Mouse (Mus musculus) monocyte, adult 5-6 weeks (primary cell): ENCODE measurements around the gene Col6a1. TPM values are rescaled to one million over a fixed set of nuclear protein-coding genes. Genes with fewer than 3 reads are reported as not detected.
"Not testable (repeated sequence)": the region's sequence is repeated elsewhere in the genome, so short reads cannot be mapped to it uniquely, and the experiment has no call there.

Experiments
- ATAC-seq: fragments of 153-309, 156-312 bp; replicated peaks from 2 replicates; pipeline ENCODE4 v1.8.0; 2017; ENCODE audit warnings: mild to moderate bottlenecking; ENCODE audit not compliant: low TSS enrichment, insufficient number of reproducible peaks, severe bottlenecking, poor library complexity, low FRiP score
- total RNA-seq: library from RNA; stranded (forward); fragments of 200-1000, 200-491, 200-594 nt; gene quantifications from 3 replicates; pipeline ENCODE4 v1.2.3, GENCODE M21; 2017

Col6a1 gene
- not detected in 3 replicates for total RNA-seq

DNA sequence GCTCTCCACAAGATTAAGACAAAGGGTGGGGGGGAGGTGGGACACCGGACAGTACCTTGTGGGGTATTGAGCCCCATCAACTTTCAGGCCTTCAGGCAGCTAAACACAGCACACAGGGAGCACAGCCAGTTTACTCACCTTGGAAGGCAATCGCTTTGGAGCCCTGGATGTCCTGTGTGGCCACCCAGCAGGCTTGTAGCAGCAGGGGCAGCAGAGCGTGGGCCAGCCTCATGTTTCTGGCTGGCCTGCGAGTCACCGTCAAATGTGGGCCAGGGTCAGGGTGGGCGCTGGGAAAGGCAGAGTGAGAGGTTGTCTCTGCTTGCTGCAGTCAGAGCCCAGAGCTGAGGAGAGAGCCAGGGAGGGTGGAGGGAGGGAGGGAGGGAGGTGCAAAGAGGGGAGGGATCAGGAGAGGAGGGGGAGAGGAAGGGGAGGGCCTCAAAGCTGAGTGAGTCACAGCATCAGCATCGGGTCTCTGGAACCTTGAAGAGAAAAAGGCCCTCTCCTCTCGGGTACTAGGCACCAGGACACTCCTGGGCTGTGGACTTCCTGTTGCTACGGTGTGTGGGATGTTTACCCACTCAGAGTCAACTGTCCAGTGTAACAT, at the start of gene Col6a1:
TSS of gene Col6a1 (minus strand) at position 487 of the 604 bp plus-strand sequence.
- ATAC-seq: no peak

DNA sequence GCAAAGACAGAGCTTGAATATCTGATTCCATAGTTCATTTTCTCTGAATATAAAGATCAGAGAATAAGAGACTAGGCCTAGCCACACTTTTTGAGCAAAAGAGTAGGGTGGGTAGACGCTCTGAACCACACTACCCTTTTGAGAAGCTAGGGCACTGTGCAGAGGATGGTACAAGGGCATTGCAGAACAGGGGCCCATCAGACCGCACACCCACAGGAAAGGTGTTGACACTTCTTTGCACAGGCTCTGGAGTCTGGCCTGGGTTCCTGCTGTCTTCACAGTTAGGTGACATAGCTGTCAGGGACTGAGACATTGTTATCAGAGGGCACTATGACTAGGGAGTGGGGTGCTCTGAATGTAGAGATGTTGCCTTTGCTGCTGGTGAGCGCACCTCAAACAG, 45.7 kb upstream of the Col6a1 start:
- no peak for ATAC-seq

DNA sequence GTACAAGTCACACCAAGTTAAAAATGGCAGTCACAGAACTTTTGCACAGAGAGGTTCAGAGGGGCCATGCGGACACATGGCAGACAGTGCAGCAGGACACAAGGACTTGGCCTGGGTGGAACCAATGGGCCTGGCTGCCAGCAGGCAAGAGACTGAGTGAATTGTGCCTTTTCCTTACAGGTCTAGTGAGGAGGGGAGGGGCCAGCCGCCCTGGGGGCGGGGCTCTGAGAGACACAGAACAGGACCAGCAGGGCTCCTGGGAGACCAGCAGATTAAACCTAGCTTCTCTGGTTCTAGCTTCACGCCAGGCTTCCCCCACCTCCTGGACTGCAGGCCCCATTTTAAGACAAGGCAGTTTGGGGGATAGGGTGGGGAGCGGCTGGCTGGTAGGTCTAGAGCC, 45.1 kb upstream of the Col6a1 start:
- no peak for ATAC-seq

DNA sequence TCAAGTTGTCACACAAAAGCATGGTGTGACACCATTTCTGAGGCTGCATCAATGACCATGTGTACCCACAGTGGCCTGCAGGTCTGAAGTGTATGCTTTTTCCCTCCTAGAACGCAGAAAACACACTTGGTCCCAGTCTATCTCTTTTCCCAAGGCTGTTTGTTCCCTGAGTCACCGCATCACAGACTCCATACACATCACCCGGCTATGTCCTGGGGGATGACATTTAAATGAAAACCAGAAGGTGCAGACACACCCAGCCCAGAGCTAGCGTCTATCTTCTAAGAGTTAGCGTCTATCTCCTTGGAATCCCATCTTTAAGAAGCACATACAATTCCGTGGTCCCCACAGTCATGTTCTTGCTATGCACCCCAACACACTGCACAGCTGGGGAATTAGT, 43.6 kb upstream of the Col6a1 start:
- no peak for ATAC-seq

DNA sequence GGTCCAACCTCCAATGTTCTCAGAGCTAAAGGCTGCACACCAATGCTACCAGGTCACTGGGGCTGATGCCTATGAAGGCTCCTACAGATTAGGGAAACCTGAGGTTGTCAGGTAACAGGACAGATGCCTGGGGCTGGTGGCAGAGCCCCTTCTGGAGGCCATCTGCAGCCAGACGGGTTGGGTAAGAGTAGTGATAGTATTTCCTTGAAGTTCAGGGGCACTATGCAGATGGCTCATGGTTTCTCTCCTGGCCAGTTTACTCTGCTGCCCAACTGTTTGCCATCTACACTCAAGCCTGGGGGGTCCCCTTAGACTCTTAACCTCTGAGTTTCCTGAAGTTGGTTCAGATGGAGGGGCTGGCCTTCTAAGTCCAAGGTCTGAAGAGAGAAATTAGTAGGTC, 40.2 kb upstream of the Col6a1 start:
- no peak for ATAC-seq

DNA sequence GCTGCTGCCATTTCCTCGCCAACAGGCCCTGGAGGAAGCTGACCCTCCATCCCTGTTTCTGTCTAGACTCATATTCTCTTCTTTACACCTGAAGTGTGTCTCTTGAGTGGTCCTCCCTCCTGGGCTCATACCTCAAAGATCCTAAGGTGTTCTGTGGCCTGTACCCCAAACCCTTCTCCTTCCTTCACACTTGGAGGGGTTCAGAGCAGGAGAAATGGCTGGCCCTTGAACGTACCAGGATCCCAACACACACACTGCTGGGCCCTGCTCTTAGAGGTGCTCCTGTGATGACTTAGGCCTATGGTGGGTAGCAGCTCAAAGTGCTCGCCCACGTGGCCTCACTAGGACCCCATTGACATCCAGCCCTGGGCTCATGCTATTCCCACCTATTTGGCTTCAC, 39.0 kb upstream of the Col6a1 start:
- no peak for ATAC-seq

DNA sequence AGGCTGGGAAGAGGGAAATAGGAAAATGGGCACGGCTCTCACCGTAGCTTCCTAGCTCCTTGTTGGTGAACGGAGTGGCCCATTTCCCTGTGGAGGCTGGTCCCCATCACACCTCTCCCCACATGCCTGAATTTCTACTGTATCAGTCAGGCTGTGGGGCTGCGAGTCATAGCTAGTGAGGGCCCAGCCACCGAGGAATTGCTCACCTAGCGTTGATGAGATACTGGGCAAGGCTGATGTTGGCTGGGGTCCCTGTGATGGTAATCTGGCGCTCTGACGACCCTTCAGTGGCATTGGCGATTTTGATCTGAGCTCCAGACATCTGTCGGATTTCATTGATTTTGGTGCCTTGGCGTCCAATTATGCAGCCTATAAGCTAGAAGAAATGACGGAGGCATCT, 37.0 kb upstream of the Col6a1 start:
- no peak for ATAC-seq

DNA sequence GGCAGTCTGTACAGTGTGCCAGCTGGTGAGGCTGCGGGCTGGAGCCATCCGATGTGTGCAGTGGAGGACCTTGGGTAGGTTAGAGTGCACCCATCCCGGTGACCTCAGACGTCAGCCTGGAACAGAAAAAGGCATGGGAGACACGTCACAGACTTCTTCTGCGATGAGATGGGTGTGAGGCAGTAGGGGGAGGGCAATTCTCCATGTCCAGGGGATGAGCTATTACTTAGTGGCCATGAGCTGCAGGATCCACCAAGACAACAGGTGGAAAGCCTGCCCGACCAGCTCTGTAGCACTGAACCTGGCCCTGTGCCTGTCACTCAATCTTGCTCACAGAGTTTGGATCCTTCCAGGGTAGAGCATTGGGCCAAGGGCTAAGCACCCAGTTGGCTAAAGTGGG, 36.4 kb upstream of the Col6a1 start:
- ATAC-seq: no peak

DNA sequence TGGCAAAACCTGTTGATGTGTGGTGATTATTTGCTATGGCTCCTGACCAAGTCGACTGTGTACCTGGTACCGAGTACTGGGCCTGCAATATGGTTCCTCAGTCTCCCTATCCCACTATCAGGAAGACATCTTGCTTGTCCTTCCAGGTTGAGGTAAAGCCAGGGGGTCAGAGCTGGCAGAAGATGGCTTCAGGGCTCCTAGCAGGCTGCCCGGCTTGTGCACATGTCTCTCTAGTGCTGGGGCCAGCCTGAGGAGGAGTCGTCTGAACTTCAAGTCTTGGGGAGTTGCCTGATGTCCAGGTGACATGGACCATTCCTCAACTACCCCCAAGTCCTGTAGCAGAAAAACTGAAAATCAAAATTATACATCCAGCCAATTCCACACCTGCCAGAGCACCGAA, 33.9 kb upstream of the Col6a1 start:
- ATAC-seq: no peak

DNA sequence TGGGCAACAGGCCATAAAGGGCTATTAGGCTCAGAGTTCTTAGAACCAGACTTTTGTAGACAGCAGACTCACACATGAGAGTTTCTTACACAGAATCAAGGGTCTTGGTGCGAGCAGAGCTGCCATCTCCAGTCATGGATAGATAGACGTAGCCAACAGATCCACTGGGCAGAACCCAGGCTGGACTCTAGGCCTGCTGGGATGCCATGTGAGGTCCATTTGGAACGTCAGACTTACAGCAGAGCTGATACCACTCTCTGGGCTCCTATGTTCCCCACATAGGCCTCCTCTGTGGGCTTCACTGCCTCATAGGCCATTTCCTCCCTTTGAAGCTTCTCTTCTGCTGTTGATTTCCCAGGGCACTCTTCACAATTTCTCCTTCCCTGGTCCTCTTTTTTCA, 27.7 kb upstream of the Col6a1 start:
- ATAC-seq: no peak

DNA sequence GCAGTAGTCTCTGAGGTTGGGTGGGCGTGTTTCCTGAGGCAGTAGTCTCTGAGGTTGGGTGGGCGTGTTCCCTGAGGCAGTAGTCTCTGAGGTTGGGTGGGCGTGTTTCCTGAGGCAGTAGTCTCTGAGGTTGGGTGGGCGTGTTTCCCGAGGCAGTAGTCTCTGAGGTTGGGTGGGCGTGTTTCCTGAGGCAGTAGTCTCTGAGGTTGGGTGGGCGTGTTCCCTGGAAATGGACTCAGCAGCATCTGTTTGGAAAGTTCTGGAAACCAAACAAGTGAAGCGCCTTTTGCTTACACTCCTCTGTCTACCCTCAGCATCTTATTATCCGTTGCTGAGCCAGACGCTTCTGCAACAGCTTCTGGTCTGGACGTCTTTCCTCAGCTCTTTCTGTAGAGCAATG, 18.3 kb upstream of the Col6a1 start:
- not testable (repeated sequence) for ATAC-seq

DNA sequence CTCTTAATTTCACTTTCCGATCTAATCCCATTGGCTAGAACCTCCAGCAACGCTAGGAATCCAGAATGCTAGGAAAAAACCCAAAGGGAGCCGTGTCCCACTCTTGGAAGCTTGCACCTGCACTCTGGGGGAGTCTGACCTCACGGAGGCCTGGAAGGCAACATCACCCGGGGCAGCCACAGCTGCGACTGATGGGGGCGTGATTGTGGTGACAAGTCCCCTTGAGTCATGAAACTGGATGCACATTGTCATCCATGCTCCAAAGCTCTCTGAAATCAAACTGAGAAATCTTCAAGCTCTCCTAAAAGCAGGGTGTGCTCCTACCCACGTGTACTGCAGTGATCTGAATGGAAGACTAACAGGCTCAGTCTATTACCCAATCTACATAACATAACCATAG, 10.8 kb upstream of the Col6a1 start:
- no peak for ATAC-seq

DNA sequence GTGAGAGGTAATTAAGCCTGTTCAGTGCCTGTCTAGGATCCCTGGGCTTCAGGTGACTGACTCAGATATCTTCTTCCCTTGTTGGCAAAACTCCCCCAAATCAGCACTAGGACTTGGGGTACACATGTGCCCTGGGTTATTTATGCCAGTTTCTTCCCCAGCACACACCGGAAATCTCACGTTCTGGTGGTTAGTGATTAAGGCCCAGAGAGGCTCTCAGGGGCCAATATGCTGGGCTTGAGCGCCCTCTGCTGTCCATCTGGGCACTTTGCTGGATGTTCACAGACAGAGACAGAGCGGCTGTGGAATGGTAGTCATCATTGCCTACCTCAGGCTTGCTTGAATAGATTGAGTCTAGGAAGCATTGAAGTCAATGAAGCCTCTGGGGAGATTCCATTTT, 9.0 kb upstream of the Col6a1 start:
- no peak for ATAC-seq

DNA sequence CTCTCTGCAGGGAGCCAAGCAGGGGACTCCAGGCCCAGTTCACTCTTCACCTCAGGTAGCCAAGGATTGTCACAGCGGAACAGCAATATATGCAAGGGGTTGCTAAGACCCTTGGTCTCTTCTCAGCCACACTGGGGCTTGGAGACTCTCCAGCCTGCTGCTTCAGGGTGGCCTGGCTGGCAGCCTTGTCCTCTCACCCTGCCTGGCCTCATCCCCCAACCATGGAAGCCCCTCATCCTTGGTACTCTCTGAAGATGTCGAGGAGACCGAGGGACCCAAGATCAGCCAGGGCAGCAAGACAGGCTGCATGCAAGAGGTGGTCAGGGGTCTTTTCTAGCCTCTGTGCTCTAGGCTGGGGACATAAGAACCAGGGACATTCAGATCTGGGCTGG, 7.7 kb upstream of the Col6a1 start:
- ATAC-seq: no peak

DNA sequence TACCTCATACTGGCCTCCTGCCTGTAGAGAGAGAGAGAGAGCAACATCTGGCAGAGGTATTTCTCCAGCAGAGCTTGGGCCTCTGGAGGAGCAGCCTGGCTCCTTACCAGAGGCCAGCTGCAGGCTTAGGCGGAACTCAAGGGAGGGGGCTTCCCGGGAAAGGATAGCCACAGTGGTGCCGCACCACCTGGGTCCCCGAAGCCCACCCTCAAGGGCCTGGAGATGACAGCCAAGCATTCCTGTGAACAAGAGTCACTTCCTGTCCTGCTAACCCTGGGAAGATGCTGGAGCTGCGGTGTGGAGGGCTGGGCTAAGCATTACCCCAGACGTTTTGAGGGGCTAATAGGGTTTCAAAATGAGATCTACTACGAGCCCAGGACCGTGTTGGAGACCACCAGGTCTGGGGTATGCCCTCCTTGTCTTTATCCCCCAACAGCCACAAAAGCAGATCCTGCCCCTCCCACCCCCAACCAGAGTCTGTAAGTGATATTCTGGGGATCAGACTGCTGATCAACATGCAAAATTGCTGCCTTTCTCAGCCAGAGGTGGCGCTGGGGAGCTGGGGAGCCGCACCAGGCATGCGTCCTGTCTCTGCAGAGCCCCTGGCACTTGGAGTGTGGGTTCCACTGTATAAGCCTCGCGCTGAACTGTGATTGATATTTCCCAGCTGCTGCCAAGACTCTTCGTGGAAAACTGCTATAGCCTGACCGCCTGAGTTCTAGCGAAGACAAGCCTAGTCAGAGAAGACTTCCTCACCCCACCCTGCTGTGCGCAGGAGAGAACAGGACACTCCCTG, 7.1 kb upstream of the Col6a1 start:
- no peak for ATAC-seq

DNA sequence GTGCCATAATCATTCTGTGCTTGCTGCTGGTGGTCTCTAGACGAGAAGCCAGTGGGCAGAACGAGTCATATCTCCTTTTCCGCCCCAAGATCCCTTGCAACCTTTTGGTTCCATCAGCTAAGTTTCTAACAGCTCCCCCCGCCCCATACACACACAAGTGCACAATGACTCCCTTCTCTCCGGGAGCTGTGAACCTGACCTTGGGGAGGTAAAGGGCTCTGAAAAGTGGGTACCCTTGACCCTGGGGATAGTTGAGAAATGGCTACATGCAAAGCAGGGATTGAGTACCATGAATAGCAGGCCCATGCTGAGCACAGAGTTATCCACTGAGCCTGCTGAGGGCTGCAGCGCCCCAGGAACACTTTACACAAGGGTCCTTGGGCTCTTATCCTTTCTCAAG, 6.4 kb upstream of the Col6a1 start:
- ATAC-seq: no peak

DNA sequence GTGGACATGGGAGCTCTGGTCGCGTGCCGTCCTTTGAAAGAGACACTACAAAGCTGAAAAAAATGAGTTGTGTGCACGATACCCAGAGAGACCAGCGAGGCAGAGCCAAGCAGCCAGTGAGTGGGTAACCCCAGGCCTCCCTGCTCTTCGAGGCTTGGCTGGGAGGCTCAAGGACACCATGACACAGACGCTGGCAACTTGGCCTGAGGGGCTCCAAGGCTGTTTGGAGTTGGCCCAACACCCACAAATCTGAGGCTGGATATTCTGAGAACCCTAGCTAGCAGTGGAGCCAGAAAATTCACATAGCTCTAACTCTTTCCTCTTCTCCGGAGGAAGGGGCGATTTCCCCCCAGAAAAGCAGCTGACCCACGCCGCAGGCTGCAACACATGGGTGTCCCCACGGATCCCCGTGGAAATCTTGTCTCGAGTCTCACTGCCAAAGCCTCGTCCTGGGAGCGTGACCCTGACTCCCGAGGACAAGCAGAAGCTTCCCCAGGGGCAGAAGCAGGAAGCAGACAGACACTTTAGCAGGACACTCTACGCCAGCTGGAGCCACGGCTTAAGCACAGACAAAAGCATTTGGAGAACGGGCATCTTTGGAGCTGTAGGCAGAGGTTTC, 5.8 kb upstream of the Col6a1 start:
- no peak for ATAC-seq

DNA sequence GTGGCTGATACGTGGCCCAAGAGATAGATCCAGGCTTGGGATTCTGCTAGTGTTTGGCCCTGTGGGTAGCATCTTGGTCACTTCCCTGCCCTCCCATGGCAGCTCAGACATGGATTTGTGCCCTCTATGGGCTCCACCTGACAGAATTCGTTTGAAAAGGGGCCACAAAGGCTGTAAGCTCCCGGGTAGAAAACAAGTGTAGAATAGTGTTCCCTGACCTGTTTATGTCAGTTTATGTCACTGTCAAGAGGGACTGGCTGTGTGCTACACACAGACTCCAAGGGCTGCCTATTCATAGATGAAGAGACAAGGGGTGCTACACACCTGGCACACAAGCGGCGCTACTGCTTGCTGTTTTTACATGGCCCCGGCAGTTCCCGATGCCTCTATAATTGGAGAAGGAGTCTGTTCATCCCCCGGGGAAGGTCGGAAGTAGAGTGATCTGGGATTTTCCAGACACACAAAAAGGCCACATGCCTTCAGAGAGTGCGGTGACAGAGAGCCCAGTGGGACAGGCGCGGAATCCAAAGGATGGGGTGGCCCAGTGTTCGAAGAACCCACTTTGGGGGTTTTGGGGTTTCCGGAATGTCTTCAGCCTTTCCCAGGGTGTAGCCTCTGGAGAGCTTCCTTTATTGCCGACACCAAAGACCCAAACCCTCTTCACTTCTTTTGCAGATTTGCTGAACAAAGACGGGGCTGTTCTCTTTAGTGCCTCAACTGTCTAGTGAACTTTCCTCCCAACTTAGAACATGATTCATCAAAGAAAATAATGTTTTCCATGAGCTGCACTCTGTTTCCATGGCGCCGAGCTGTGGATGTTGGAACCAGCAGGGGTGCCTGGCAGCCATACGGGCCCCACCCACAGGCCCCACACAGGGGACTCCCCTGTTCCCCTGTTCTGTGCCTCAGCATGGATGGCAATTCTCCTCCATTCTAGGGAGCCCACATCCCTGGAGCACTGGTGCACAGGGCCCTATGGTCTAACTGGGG, 4.0 kb upstream of the Col6a1 start:
- ATAC-seq: no peak

DNA sequence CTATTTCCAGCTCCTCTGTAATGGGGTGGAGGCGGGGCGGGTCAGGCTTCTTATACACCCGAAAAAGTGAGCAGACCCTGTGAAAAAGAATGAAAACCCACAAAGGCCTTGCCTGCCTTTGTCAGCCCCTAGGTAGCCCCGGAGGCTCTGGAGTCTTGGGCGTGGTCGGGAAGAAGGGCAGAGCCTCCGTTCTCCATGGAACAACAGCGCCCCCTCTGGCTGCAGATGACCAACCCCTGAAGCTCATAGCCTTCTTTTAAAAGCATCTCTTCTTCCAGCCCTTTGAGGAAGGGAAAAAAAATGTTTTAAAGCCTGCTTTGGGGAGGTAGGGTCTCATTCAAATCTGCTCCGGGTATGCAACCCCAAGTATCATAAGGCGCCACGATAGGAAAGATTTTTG, 2.4 kb upstream of the Col6a1 start:
- no peak for ATAC-seq
